Mouse (Mus musculus) bone marrow macrophage, adult 2 months (primary cell): ENCODE results near the gene Mycbpap. TPM values are rescaled to one million over a fixed set of nuclear protein-coding genes. Genes with fewer than 3 reads are reported as not detected.

ENCODE experiments used
- H3K27ac ChIP-seq: 2 replicates; pipeline ENCODE4 v1.5.1; 2012; ENCODE audit warnings: low read depth, low read length; ENCODE audit not compliant: insufficient read depth
- H3K4me1 ChIP-seq: 2 replicates; pipeline ENCODE4 v1.6.1; 2012; ENCODE audit warnings: low read length; ENCODE audit not compliant: control insufficient read depth, insufficient read depth
- H3K4me3 ChIP-seq: 2 replicates; pipeline ENCODE4 v1.5.1; 2012; ENCODE audit warnings: mild to moderate bottlenecking, low read length, moderate library complexity; ENCODE audit not compliant: insufficient read depth
- CTCF ChIP-seq: IDR thresholded peaks from 2 replicates; pipeline ENCODE4 v1.5.1; 2012; ENCODE audit warnings: low read depth, mild to moderate bottlenecking, low read length, moderate library complexity
- POLR2A ChIP-seq: IDR thresholded peaks from 2 replicates; pipeline ENCODE4 v1.6.1; 2012; ENCODE audit warnings: mild to moderate bottlenecking, low read depth, low read length, borderline replicate concordance
- polyA plus RNA-seq: library from polyadenylated mRNA; stranded (reverse); fragments of >200 nt; gene quantifications from 2 replicates; pipeline ENCODE4 v1.2.4, GENCODE M21; 2012; ENCODE audit not compliant: missing spikeins, insufficient read depth, insufficient read length

Mycbpap gene
- 0.50 and 0.89 TPM in 2 replicates for polyA plus RNA-seq

GRCm38 (mm10) chr11:94521219-94521843, at the start of gene Mycbpap:
Gene Mycbpap (minus strand): TSS chr11:94521742.
- no peak within 1 kb of the TSS for H3K27ac ChIP-seq
- peak within 1 kb of the TSS; percentile 61 for H3K4me3 ChIP-seq
- TF ChIP-seq POLR2A (no peak), CTCF (no peak)
- H3K4me1 ChIP-seq = peaks cover 5% of the 10 kb centered on the region; the same call in 1 of the 2 replicates

GRCm38 (mm10) chr11:94570612-94571011, 49.1 kb upstream of the Mycbpap start:
- Histone ChIP-seq H3K4me1 (0 out of 2 replicates have a peak, but pooled peaks cover 2% of the 10 kb centered on the region), H3K4me3 (no peak overlapping the region), H3K27ac (no peak overlapping the region)
- TF ChIP-seq POLR2A = no peak
- TF ChIP-seq CTCF = no peak

DNA sequence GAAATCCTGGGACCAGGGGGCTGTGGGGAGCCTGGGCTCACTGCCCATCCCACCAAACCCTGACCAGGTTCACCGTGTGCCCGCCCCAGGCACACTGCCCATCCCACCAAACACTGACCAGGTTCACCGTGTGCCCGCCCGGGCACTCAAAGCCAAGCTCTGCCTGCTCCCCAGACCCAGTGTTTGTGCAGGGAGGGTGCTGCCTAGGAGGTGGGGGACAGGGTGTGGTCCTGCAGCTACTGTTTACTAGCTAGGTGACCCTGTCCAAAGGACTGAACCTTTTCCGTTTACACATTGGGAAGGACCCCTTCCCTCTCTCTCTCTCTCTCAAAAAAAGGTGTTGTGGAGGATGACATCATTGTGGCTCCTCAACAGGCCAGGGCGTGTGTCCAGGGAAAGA, 45.8 kb upstream of the Mycbpap start:
- Histone ChIP-seq H3K4me1 (peaks cover 8% of the 10 kb centered on the region), H3K4me3 (no peak overlapping the region), H3K27ac (no peak overlapping the region)
- TF ChIP-seq CTCF (no peak), POLR2A (no peak)

GRCm38 (mm10) chr11:94566534-94566933, 45.0 kb upstream of the Mycbpap start:
- Histone ChIP-seq H3K4me3 (no peak overlapping the region), H3K27ac (no peak overlapping the region), H3K4me1 (peaks cover 8% of the 10 kb centered on the region)
- TF ChIP-seq POLR2A = no peak
- no peak for TF ChIP-seq CTCF

DNA sequence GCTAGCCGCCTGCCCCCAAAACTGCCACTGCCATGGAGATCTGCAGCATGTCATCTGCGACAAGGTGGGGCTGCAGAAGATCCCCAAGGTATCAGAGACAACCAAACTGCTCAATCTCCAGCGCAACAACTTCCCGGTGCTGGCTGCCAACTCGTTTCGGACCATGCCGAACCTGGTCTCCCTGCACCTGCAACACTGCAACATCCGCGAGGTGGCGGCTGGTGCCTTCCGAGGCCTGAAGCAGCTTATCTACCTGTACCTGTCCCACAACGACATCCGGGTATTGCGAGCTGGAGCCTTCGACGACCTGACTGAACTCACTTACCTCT, 43.6 kb upstream of the Mycbpap start:
- no peak overlapping the region for H3K4me3 ChIP-seq
- no peak overlapping the region for H3K27ac ChIP-seq
- no peak for TF ChIP-seq CTCF
- no peak for TF ChIP-seq POLR2A
- peaks cover 8% of the 10 kb centered on the region for H3K4me1 ChIP-seq

GRCm38 (mm10) chr11:94564437-94565150, 43.1 kb upstream of the Mycbpap start, which contains the start of gene Chad:
Gene Chad (plus strand): TSS chr11:94565047.
- Histone ChIP-seq H3K4me3 (peak within 1 kb of the TSS; percentile 15), H3K4me1 (peaks cover 8% of the 10 kb centered on the region), H3K27ac (no peak within 1 kb of the TSS)
- TF ChIP-seq CTCF (no peak), POLR2A (no peak)

GRCm38 (mm10) chr11:94563821-94564220, 42.3 kb upstream of the Mycbpap start:
- TF ChIP-seq CTCF (no peak), POLR2A (no peak)
- peaks cover 8% of the 10 kb centered on the region for H3K4me1 ChIP-seq
- peak overlapping the region; percentile 15; the same call in 1 of the 2 replicates for H3K4me3 ChIP-seq
- H3K27ac ChIP-seq = no peak overlapping the region

DNA sequence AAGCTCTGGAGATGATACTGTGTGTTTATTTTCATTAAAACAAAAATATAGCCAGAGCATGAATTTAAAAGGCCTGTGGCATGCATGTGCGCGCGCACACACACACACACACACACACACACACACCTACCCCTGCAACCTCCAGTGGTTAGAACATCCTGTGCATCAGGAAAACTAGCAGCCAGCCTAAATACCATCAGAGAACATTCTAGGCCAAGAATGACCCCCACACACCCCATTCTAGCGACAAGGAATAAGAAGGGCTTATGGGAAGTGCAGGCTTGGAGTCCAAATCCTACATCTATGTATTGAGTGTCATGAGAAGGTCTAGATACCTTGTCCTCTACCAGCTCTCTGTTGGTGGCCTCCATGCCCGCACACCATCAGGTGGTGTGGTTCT, 41.8 kb upstream of the Mycbpap start:
- peaks cover 8% of the 10 kb centered on the region for H3K4me1 ChIP-seq
- no peak overlapping the region for H3K4me3 ChIP-seq
- TF ChIP-seq POLR2A = no peak
- TF ChIP-seq CTCF = no peak

DNA sequence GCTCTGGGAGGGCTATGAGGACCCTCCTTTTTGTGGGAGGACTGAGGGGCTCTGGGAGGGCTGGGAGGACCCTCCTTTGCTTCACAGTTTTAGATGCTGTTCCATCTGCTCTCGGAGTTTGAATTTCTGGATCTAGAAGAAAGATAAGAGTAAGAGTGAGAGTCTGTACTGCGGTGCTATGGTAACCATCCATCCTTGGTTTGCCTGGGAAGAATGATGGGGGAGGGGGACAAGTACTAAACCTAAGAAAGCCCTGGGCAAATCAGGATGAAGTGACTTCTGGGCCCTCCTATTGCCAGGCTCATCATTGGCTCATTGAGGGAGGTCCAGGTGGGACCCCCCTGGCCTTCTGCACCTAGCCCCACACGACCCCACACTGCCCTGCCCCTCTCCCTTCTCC, 36.7 kb upstream of the Mycbpap start:
- Histone ChIP-seq H3K27ac (no peak overlapping the region), H3K4me3 (no peak overlapping the region), H3K4me1 (no peaks in the 10 kb centered on the region)
- TF ChIP-seq CTCF (no peak), POLR2A (no peak)

More for the DNA sequence above, 41.8 kb upstream of the Mycbpap start:
- H3K27ac ChIP-seq = no peak overlapping the region

DNA sequence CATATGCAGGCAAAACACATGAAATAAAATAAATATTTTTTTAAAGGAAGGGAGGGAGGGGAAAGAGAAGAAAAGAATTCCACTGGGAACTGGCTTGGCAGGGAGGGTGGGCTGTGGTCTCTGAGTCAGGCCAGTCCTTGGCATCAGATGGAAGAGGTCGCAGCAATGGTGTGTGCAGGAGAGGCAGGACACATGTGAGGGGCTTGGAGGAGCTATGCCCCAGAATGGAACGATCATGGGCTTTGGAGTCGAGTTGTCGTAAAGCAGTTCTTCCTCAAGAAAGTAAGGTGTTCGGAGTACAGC, 28.9 kb upstream of the Mycbpap start:
- TF ChIP-seq CTCF (no peak), POLR2A (no peak)
- H3K4me3 ChIP-seq = no peak overlapping the region
- peaks cover 15% of the 10 kb centered on the region for H3K4me1 ChIP-seq
- peak overlapping the region; percentile 59 for H3K27ac ChIP-seq
